Mouse (Mus musculus) lung, embryonic 14.5 days (tissue): ENCODE data around the gene 2010111I01Rik. TPM values are rescaled to one million over a fixed set of nuclear protein-coding genes. Genes with fewer than 3 reads are reported as not detected.

Experiments used
- ATAC-seq: fragments of 200-750 bp; cut with Nextera tagmentation; 2 replicates; pipeline ENCODE4 v1.8.0; 2017; ENCODE audit warnings: mild to moderate bottlenecking, moderate TSS enrichment, moderate library complexity; ENCODE audit not compliant: insufficient read depth
- DNase-seq: peaks from one replicate; pipeline ENCODE4 v3.0.0-alpha.2; 2015
- H3K27ac ChIP-seq: fragments of 300-500 bp; sonication (generic); 2 replicates; pipeline ENCODE4 v1.5.1; 2014; ENCODE audit warnings: low read depth, mild to moderate bottlenecking, moderate library complexity
- H3K27me3 ChIP-seq: fragments of 300-500 bp; sonication (generic); 2 replicates; pipeline ENCODE4 v1.6.1; 2014; ENCODE audit warnings: low read length, control low read depth; ENCODE audit not compliant: insufficient read depth
- H3K36me3 ChIP-seq: fragments of 300-500 bp; sonication (generic); 2 replicates; pipeline ENCODE4 v1.6.1; 2014; ENCODE audit warnings: control low read depth; ENCODE audit not compliant: insufficient read depth
- H3K4me1 ChIP-seq: fragments of 300-500 bp; sonication (generic); 2 replicates; pipeline ENCODE4 v1.6.1; 2014; ENCODE audit warnings: antibody characterized with exemption, control low read depth; ENCODE audit not compliant: insufficient read depth
- H3K4me2 ChIP-seq: fragments of 300-500 bp; sonication (generic); 2 replicates; pipeline ENCODE4 v1.6.1; 2014; ENCODE audit warnings: mild to moderate bottlenecking
- H3K4me3 ChIP-seq: fragments of 300-500 bp; sonication (generic); 2 replicates; pipeline ENCODE4 v1.5.1; 2014; ENCODE audit warnings: low read depth, low read length
- H3K9ac ChIP-seq: fragments of 300-500 bp; sonication (generic); 2 replicates; pipeline ENCODE4 v1.6.1; 2014
- H3K9me3 ChIP-seq: fragments of 300-500 bp; sonication (generic); 2 replicates; pipeline ENCODE4 v1.6.1; 2016; ENCODE audit warnings: low read depth, low read length, control low read depth
- CTCF ChIP-seq: IDR thresholded peaks from 2 replicates; pipeline ENCODE4 v1.5.1; 2016; ENCODE audit warnings: antibody characterized with exemption, low read depth
- WGBS: fragments of 180-500 bp; shearing (Covaris S2); extraction: QIAGEN DNeasy Blood & Tissue Kit; methylation state at CpG from one replicate; pipeline ENCODE4 v1.1.7; 2014; 5-methylcytosine and 5-hydroxymethylcytosine counted together
- polyA plus RNA-seq: library from polyadenylated mRNA; unstranded; fragments of >200 nt; fragmentation: Nextera tagmentation; extraction: Ambion mirVana; gene quantifications from 2 replicates; pipeline ENCODE4 v1.2.1, GENCODE M21; 2014

Gene 2010111I01Rik
- polyA plus RNA-seq, 1 experiment from 2014 or later: 156 TPM

DNA sequence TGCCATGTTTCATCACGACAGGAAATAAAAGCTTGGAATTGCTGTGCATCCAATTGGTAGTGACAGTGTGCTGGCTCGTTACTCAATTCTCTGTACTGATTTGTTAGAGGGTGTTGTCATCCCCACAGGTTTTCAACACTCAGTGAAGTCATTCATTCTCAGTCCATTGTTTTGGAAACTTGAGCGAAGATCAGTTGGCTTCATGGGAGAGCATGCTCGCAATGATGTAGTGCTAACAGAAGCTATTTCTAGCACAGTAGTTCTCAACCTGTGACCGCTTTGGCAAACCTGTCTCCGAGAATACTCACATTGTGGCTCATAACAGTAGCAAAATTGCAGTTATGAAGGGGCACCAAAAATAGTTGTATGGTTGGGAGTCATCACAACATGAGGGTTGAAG, 8.7 kb upstream of the 2010111I01Rik start:
- TF ChIP-seq CTCF: no peak
- WGBS: 83% methylated on average over 6 of the region's 6 CpGs
- no peaks in the 10 kb centered on the region for H3K27me3 ChIP-seq

DNA sequence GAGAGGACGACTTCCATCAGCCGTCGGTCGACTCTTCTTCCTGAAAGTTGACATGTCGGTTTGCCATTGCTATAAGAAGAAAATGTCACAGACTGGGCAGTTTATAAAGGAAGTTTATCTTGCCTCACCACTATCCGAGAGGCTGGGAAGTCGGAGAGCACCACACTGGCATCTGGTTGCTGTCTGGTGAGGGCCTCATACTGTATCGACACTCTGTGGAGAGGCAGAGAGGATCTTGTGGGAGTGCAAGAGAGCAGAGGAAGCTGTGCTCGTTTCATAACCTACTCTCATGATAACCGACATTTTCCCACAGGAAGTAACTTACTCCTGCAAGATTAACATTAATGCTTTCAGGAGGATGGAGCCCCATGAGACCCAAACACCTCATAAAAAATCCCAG, 7.9 kb upstream of the 2010111I01Rik start:
- ATAC-seq (no peak), DNase-seq (no peak)
- no peak overlapping the region for H3K4me3 ChIP-seq
- H3K27me3 ChIP-seq: no peaks in the 10 kb centered on the region
- no peaks in the 10 kb centered on the region for H3K9me3 ChIP-seq
- H3K36me3 ChIP-seq: no peaks in the 10 kb centered on the region
- TF ChIP-seq CTCF: no peak
- peaks cover 20% of the 10 kb centered on the region for H3K4me1 ChIP-seq
- H3K4me2 ChIP-seq: no peak overlapping the region
- peak overlapping the region; percentile 56 for H3K27ac ChIP-seq
- WGBS: 40% methylated on average over 10 of the region's 10 CpGs
- H3K9ac ChIP-seq: no peak overlapping the region

More for the DNA sequence above, 8.7 kb upstream of the 2010111I01Rik start:
- peaks cover 20% of the 10 kb centered on the region for H3K4me1 ChIP-seq
- no peak overlapping the region for H3K4me3 ChIP-seq
- H3K9ac ChIP-seq: no peak overlapping the region
- H3K36me3 ChIP-seq: no peaks in the 10 kb centered on the region
- no peak overlapping the region for H3K27ac ChIP-seq
- no peak for DNase-seq
- no peak for ATAC-seq
- H3K9me3 ChIP-seq: no peaks in the 10 kb centered on the region
- H3K4me2 ChIP-seq: no peak overlapping the region

DNA sequence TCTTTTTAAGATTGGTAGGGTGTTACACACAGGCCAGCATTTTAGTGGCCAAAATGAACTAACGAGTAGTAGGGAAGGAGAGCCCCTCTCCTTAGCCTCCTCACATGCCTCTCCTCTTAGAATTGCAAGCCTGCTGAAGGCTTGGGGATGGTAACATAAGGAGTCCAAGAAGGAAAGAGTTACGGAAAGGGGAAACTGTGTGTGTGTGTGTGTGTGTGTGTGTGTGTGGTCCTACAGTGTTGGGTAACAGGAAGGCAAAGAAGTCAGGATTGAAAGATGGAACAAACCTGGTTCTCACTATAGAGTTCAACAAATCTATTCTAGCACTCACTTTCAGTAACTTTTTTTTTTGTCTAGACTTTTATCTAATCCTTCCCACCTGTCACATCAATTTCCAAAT, 1.3 kb upstream of the 2010111I01Rik start:
- Histone ChIP-seq H3K36me3 (no peaks in the 10 kb centered on the region), H3K9me3 (no peaks in the 10 kb centered on the region), H3K4me2 (no peak overlapping the region), H3K4me3 (no peak overlapping the region), H3K27ac (no peak overlapping the region), H3K4me1 (peaks cover 6% of the 10 kb centered on the region; the same call in 1 of the 2 replicates), H3K9ac (no peak overlapping the region), H3K27me3 (no peaks in the 10 kb centered on the region)
- ATAC-seq: no peak
- 69% methylated on average over 2 of the region's 2 CpGs for WGBS
- no peak for TF ChIP-seq CTCF
- DNase-seq: no peak

DNA sequence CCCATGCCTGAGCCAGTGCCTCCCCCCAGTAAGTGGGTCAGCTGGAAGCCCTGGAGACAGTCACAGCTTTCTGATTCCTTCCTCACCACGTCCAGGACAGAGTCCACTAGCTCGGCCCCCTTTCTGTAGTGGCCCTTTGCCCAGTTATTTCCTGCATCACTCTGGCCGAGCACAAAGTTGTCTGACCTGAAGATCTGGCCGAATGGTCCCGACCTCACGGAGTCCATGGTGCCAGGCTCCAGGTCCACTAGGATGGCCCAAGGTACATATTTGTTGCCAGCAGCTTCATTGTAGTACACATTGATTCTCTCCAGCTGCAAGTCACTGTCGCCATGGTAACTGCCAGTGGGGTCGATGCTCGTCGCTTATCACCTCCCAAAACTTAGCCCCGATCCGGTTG, 3.5 kb downstream of the 2010111I01Rik start:
- no peaks in the 10 kb centered on the region for H3K27me3 ChIP-seq
- H3K36me3 ChIP-seq: no peaks in the 10 kb centered on the region
- TF ChIP-seq CTCF: no peak
- ATAC-seq: no peak
- peaks cover 6% of the 10 kb centered on the region; the same call in 1 of the 2 replicates for H3K4me1 ChIP-seq
- no peak overlapping the region for H3K9ac ChIP-seq
- no peaks in the 10 kb centered on the region for H3K9me3 ChIP-seq
- H3K4me3 ChIP-seq: no peak overlapping the region
- no peak overlapping the region for H3K27ac ChIP-seq
- H3K4me2 ChIP-seq: no peak overlapping the region
- no peak for DNase-seq
- 72% methylated on average over 12 of the region's 12 CpGs for WGBS

DNA sequence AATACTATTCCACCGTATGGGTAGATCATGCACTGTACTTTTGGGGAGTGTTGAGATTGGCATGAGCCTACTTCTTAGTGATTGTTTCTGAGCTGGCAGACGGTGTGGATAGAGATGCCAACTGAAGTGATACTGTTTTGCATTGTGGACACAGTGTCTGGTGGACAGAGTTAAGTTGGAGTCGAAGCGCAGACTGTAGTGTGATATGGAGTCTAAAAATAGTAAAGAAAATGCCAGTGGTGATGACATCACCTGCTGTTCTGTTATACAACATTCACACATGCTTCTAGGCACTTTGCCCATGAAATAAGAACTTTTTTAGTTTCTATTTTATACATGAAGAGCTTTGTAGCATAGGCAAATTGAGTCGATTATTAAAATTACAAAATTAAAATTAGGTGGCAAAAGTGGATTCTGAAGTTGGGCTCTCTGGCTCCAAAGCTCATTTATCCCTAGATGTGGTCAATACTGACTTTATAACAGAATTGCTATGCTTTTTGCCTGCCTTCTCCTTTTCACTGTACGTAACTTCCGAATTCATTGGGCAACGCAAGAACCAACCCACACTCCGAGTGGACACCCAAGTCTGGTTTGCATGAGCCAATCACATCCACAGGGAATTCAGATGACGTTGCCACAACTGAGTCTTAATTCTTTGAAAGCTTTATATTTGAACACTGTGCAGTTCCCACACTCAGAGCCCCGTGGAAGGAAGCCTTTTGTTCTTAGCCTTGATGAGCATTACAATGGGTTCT, 6.0 kb downstream of the 2010111I01Rik start:
- WGBS: 81% methylated on average over 11 of the region's 11 CpGs

DNA sequence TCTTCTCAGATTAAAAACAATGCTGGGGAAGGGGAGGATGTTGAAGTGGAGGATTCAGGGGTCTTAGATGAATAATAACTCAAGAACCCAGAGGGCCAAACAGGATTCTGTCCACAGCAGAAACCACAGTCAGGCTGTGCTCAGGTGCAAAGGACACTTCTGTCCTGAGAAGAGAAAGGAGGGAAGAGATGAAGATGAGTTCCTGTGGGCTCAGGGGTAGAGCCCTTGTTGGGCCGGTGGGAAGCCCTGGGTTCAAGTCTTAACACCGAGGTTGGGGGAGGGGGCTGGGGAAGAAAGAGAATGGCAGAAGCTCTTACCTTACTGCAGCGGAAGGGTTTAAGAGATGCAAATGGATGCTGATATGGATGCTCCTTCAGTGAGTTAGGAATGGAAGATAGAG, 7.7 kb downstream of the 2010111I01Rik start:
- Histone ChIP-seq H3K9me3 (no peaks in the 10 kb centered on the region), H3K27ac (no peak overlapping the region), H3K36me3 (no peaks in the 10 kb centered on the region), H3K4me3 (no peak overlapping the region), H3K27me3 (no peaks in the 10 kb centered on the region), H3K4me1 (no peaks in the 10 kb centered on the region), H3K4me2 (no peak overlapping the region), H3K9ac (no peak overlapping the region)
- 79% methylated on average over 3 of the region's 3 CpGs for WGBS
- TF ChIP-seq CTCF: no peak
- ATAC-seq: no peak
- no peak for DNase-seq

More for the DNA sequence above, 6.0 kb downstream of the 2010111I01Rik start:
- Histone ChIP-seq H3K36me3 (no peaks in the 10 kb centered on the region), H3K9ac (no peak overlapping the region), H3K4me3 (no peak overlapping the region), H3K4me1 (peaks cover 2% of the 10 kb centered on the region; the same call in 1 of the 2 replicates), H3K27me3 (no peaks in the 10 kb centered on the region), H3K4me2 (no peak overlapping the region), H3K9me3 (no peaks in the 10 kb centered on the region), H3K27ac (no peak overlapping the region)
- no peak for DNase-seq
- no peak for ATAC-seq
- TF ChIP-seq CTCF: no peak

DNA sequence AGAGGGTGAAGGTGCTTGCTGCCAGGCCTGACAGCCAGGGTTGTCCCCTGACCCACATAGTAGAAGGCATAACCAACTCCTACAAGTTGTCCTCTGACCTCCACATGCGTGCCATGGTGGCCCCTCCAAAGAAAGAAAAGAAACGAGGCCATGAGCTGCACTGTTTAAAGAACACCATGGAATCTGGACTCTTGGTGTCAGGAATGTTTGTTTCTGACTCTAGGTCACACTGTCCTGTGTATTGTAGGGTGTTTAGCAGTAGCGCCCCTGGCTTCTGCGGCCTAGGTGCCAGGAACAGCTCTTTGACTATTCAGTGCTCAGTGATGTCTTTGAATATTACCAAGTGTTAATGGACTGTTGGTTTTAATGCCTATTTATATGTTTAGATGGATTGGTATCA, 8.4 kb downstream of the 2010111I01Rik start:
- Histone ChIP-seq H3K4me3 (no peak overlapping the region), H3K36me3 (no peaks in the 10 kb centered on the region), H3K27ac (no peak overlapping the region), H3K9ac (no peak overlapping the region), H3K27me3 (no peaks in the 10 kb centered on the region), H3K9me3 (no peaks in the 10 kb centered on the region), H3K4me1 (no peaks in the 10 kb centered on the region), H3K4me2 (no peak overlapping the region)
- ATAC-seq (no peak), DNase-seq (no peak)
- TF ChIP-seq CTCF: no peak
- WGBS: 64% methylated on average over 4 of the region's 4 CpGs
